Mouse (Mus musculus): ENCODE results near the gene Saa3.

GRCm38 (mm10) chr7:46751490-46751889 is 36.0 kb upstream of the Saa3 start, which contains the start of gene Saa2:
- TF ChIP-seq HCFC1 (IDR thresholded peaks at IDR 0.05; ENCODE audit: borderline replicate concordance, insufficient read depth, low read length) (no peak), CHD2 (IDR thresholded peaks at IDR 0.05; ENCODE audit: low read depth, low read length) (no peak), MAFK (IDR thresholded peaks at IDR 0.05; ENCODE audit: insufficient read depth, low read depth, low read length) (no peak), ZC3H11A (IDR thresholded peaks at IDR 0.05; ENCODE audit: borderline replicate concordance, low read depth, low read length) (no peak)

Data from ES-E14 (cell line).